Mouse (Mus musculus): ENCODE data around the gene Ip6k1.

Ip6k1 gene

GRCm38 (mm10) chr9:108001922-108002770 lies at the start of gene Ip6k1:
Ip6k1 (plus strand) TSS chr9:108002501.
- peak; percentile 100 for DNase-seq (ENCODE audit: low read depth, low spot score)

- DNase-seq (ENCODE audit: low read depth, low spot score) = no peak
Measured at GRCm38 (mm10) chr9:107955613-107956289, 46.5 kb upstream of the Ip6k1 start.

GRCm38 (mm10) chr9:107957141-107957540 lies 45.2 kb upstream of the Ip6k1 start:
- DNase-seq (ENCODE audit: low read depth, low spot score) = no peak

- DNase-seq (ENCODE audit: low read depth, low spot score) = no peak
Measured at GRCm38 (mm10) chr9:107959896-107960295, 42.4 kb upstream of the Ip6k1 start.

- DNase-seq (ENCODE audit: low read depth, low spot score) = peak; percentile 38
Measured at GRCm38 (mm10) chr9:107960928-107961327, 41.4 kb upstream of the Ip6k1 start.

GRCm38 (mm10) chr9:107961351-107961762 lies 40.9 kb upstream of the Ip6k1 start:
- no peak for DNase-seq (ENCODE audit: low read depth, low spot score)

GRCm38 (mm10) chr9:107961881-107962280 lies 40.4 kb upstream of the Ip6k1 start:
- DNase-seq (ENCODE audit: low read depth, low spot score) = no peak

GRCm38 (mm10) chr9:107962916-107963315 lies 39.4 kb upstream of the Ip6k1 start:
- DNase-seq (ENCODE audit: low read depth, low spot score) = no peak

GRCm38 (mm10) chr9:107963700-107964099 lies 38.6 kb upstream of the Ip6k1 start:
- peak; percentile 91 for DNase-seq (ENCODE audit: low read depth, low spot score)

GRCm38 (mm10) chr9:107964681-107965080 lies 37.6 kb upstream of the Ip6k1 start:
- DNase-seq (ENCODE audit: low read depth, low spot score) = no peak

- DNase-seq (ENCODE audit: low read depth, low spot score) = no peak
Measured at GRCm38 (mm10) chr9:107966676-107967075, 35.6 kb upstream of the Ip6k1 start.

- no peak for DNase-seq (ENCODE audit: low read depth, low spot score)
Measured at GRCm38 (mm10) chr9:107967437-107967836, 34.9 kb upstream of the Ip6k1 start.

GRCm38 (mm10) chr9:107968531-107968930 lies 33.8 kb upstream of the Ip6k1 start:
- no peak for DNase-seq (ENCODE audit: low read depth, low spot score)

- no peak for DNase-seq (ENCODE audit: low read depth, low spot score)
Measured at GRCm38 (mm10) chr9:107970311-107970710, 32.0 kb upstream of the Ip6k1 start.

- DNase-seq (ENCODE audit: low read depth, low spot score) = peak; percentile 35
Measured at GRCm38 (mm10) chr9:107971690-107972541, 30.4 kb upstream of the Ip6k1 start.

- peak; percentile 27 for DNase-seq (ENCODE audit: low read depth, low spot score)
Measured at GRCm38 (mm10) chr9:107974491-107975171, 27.7 kb upstream of the Ip6k1 start.

- DNase-seq (ENCODE audit: low read depth, low spot score) = peak; percentile 76
Measured at GRCm38 (mm10) chr9:107975399-107976386, 26.6 kb upstream of the Ip6k1 start, which contains the start of gene Uba7. Uba7 (plus strand) TSS chr9:107975505.

- no peak for DNase-seq (ENCODE audit: low read depth, low spot score)
Measured at GRCm38 (mm10) chr9:107978815-107979214, 23.5 kb upstream of the Ip6k1 start.

- DNase-seq (ENCODE audit: low read depth, low spot score) = no peak
Measured at GRCm38 (mm10) chr9:107981684-107982605, 20.4 kb upstream of the Ip6k1 start.
